Mouse (Mus musculus) liver, postnatal 0 days (tissue): ENCODE data around the gene Ptk7. TPM values are rescaled to one million over a fixed set of nuclear protein-coding genes. Genes with fewer than 3 reads are reported as not detected.

Source experiments
- ATAC-seq: fragments of 200-750 bp; cut with Nextera tagmentation; 2 replicates; pipeline ENCODE4 v1.8.0; 2017; ENCODE audit warnings: mild to moderate bottlenecking, moderate library complexity
- DNase-seq: peaks from one replicate; pipeline ENCODE4 v3.0.0-alpha.2; 2016
- H3K27ac ChIP-seq: fragments of 300-500 bp; sonication (generic); 2 replicates; pipeline ENCODE4 v1.5.1; 2014; ENCODE audit warnings: antibody characterized with exemption, moderate library complexity, mild to moderate bottlenecking, low read depth
- H3K27me3 ChIP-seq: fragments of 300-500 bp; sonication (generic); 2 replicates; pipeline ENCODE4 v1.6.1; 2014; ENCODE audit warnings: low read length, control low read depth, mixed read lengths; ENCODE audit not compliant: insufficient read depth
- H3K36me3 ChIP-seq: fragments of 300-500 bp; sonication (generic); replicated peaks from 2 replicates; pipeline ENCODE4 v1.6.1; 2014; ENCODE audit warnings: mild to moderate bottlenecking, control low read depth, low read length, moderate library complexity, mixed read lengths; ENCODE audit not compliant: insufficient read depth
- H3K4me1 ChIP-seq: fragments of 300-500 bp; sonication (generic); 2 replicates; pipeline ENCODE4 v1.6.1; 2014; ENCODE audit warnings: antibody characterized with exemption, mild to moderate bottlenecking, control low read depth; ENCODE audit not compliant: insufficient read depth
- H3K4me2 ChIP-seq: fragments of 300-500 bp; sonication (generic); 2 replicates; pipeline ENCODE4 v1.6.1; 2014; ENCODE audit warnings: low read depth, mild to moderate bottlenecking, low read length, moderate library complexity, mixed read lengths
- H3K4me3 ChIP-seq: fragments of 300-500 bp; sonication (generic); 2 replicates; pipeline ENCODE4 v1.5.1; 2014; ENCODE audit warnings: low read depth, low read length
- H3K9ac ChIP-seq: fragments of 300-500 bp; sonication (generic); replicated peaks from 2 replicates; pipeline ENCODE4 v1.6.1; 2014; ENCODE audit warnings: mild to moderate bottlenecking, moderate library complexity
- H3K9me3 ChIP-seq: fragments of 300-500 bp; sonication (generic); 2 replicates; pipeline ENCODE4 v1.6.1; 2016; ENCODE audit warnings: mild to moderate bottlenecking, control low read depth, low read length, mixed read lengths
- CTCF ChIP-seq: sonication (generic); IDR thresholded peaks from 2 replicates; pipeline ENCODE4 v1.5.1; 2016; ENCODE audit warnings: antibody characterized with exemption, low read depth
- EP300 ChIP-seq: IDR thresholded peaks from 2 replicates; pipeline ENCODE4 v1.6.1; 2016; ENCODE audit warnings: antibody characterized with exemption, low read depth, mild to moderate bottlenecking
- WGBS: fragments of 180-500 bp; shearing (Covaris S2); extraction: QIAGEN DNeasy Blood & Tissue Kit; methylation state at CpG from one replicate; pipeline ENCODE4 v1.1.7; 2014; ENCODE audit not compliant: insufficient replicate concordance; 5-methylcytosine and 5-hydroxymethylcytosine counted together
- polyA plus RNA-seq: library from polyadenylated mRNA; unstranded; fragments of >200 nt; fragmentation: Nextera tagmentation; extraction: Ambion mirVana; gene quantifications from 2 replicates; pipeline ENCODE4 v1.2.1, GENCODE M21; 2015

Gene Ptk7
- polyA plus RNA-seq, 1 experiment from 2014 or later, result 3.5 TPM

DNA sequence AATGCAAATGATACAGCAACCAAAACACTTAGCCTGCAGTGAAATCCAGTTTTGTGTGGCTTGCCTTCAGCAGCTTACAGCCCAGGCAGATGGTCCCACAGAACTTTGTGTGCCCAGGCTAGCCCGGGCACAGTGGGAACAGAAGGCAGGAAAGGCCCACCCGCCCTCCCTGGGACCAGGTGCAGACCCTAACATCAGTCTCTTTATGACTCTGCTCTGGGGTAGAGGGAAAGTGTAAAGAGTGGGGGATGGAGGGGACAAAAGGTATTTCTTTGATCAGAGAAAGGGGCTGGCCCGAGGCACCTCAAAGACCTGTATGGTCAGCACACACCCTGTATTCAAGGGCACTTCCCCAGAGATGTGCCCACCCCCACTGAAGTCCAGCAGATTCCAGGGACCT lies 16.1 kb downstream of the Ptk7 start:
- Histone ChIP-seq H3K9ac (no peak overlapping the region), H3K4me2 (no peak overlapping the region), H3K9me3 (no peaks in the 10 kb centered on the region), H3K4me3 (no peak overlapping the region), H3K27ac (no peak overlapping the region), H3K36me3 (no peaks in the 10 kb centered on the region), H3K27me3 (no peaks in the 10 kb centered on the region), H3K4me1 (peaks cover 6% of the 10 kb centered on the region)
- ATAC-seq (no peak), DNase-seq (no peak)
- TF ChIP-seq EP300 (no peak), CTCF (no peak)
- 73% methylated on average over 3 of the region's 3 CpGs for WGBS

DNA sequence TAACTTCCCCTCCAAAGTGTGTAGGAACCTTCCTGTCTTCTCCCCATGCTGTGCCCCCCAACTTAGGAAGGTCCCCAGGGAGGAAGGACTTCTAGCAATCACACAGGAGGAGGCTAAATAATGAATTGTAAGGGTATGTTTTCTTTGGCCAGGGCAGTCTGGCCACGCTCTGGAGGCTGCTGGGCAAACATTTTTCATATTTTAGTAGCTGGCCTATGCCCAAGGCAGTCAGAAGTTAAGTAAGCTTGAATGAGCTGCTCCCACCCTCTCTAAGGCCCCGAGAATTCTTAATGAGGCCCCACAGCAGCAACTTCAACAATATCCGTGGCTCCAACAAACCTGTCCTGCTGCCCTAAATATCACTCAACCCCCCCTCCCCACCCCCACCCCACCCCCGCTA lies 16.5 kb downstream of the Ptk7 start:
- Histone ChIP-seq H3K4me3 (no peak overlapping the region), H3K4me2 (no peak overlapping the region), H3K27me3 (no peaks in the 10 kb centered on the region), H3K9me3 (no peaks in the 10 kb centered on the region), H3K4me1 (peaks cover 6% of the 10 kb centered on the region), H3K9ac (no peak overlapping the region), H3K36me3 (no peaks in the 10 kb centered on the region), H3K27ac (no peak overlapping the region)
- no peak for TF ChIP-seq EP300
- no peak for TF ChIP-seq CTCF
- WGBS, result 43% methylated on average over 4 of the region's 4 CpGs
- no peak for DNase-seq
- ATAC-seq, result no peak

GRCm38 (mm10) chr17:46612189-46612588 lies 17.1 kb downstream of the Ptk7 start:
- peaks cover 6% of the 10 kb centered on the region for H3K4me1 ChIP-seq
- no peak for TF ChIP-seq EP300
- TF ChIP-seq CTCF, result no peak
- no peaks in the 10 kb centered on the region for H3K9me3 ChIP-seq
- no peak overlapping the region for H3K27ac ChIP-seq
- no peak overlapping the region for H3K4me2 ChIP-seq
- DNase-seq (no peak), ATAC-seq (no peak)
- no peaks in the 10 kb centered on the region for H3K27me3 ChIP-seq
- H3K36me3 ChIP-seq, result no peaks in the 10 kb centered on the region
- WGBS, result 62% methylated on average over 2 of the region's 2 CpGs
- H3K4me3 ChIP-seq, result no peak overlapping the region
- H3K9ac ChIP-seq, result no peak overlapping the region

- H3K9ac ChIP-seq, result no peak overlapping the region
- 87% methylated on average over 6 of the region's 6 CpGs for WGBS
- H3K36me3 ChIP-seq, result no peaks in the 10 kb centered on the region
- peaks cover 6% of the 10 kb centered on the region for H3K4me1 ChIP-seq
- H3K9me3 ChIP-seq, result no peaks in the 10 kb centered on the region
- no peak for DNase-seq
- H3K27me3 ChIP-seq, result no peaks in the 10 kb centered on the region
- H3K27ac ChIP-seq, result no peak overlapping the region
- H3K4me3 ChIP-seq, result no peak overlapping the region
- H3K4me2 ChIP-seq, result no peak overlapping the region
- TF ChIP-seq CTCF (no peak), EP300 (no peak)
- no peak for ATAC-seq
These were observed 18.0 kb downstream of the Ptk7 start for GRCm38 (mm10) chr17:46611316-46611715.

GRCm38 (mm10) chr17:46609721-46610514 lies 19.4 kb downstream of the Ptk7 start:
- no peak for TF ChIP-seq CTCF
- TF ChIP-seq EP300, result no peak
- Histone ChIP-seq H3K4me2 (peak overlapping the region; percentile 55), H3K9ac (no peak overlapping the region), H3K4me1 (peaks cover 6% of the 10 kb centered on the region), H3K4me3 (no peak overlapping the region), H3K36me3 (no peaks in the 10 kb centered on the region), H3K27me3 (no peaks in the 10 kb centered on the region), H3K27ac (no peak overlapping the region), H3K9me3 (no peaks in the 10 kb centered on the region)
- ATAC-seq, result no peak
- DNase-seq, result peak; percentile 32
- WGBS, result 41% methylated on average over 15 of the region's 15 CpGs

DNA sequence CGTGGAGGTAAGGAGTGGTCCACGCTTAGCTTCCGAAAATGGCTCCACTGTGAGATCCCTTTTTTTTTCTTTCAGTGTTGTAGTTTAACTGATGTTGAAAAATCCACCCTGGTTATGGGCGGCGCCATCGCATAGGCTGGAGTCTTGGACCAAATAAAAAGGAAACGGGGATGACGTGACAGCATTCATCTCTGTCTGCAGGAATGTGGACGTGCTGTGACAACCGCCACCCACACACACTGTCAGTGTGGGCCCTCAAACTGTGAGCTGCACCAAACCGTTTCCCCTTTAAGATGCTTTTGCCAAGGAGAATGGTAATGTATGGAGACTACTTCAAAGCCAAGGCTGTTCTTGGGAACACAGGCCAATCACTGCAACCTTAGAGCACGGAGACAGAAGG lies 23.3 kb downstream of the Ptk7 start:
- 80% methylated on average over 12 of the region's 12 CpGs for WGBS
- no peak overlapping the region for H3K4me2 ChIP-seq
- no peaks in the 10 kb centered on the region for H3K9me3 ChIP-seq
- no peaks in the 10 kb centered on the region for H3K36me3 ChIP-seq
- H3K27ac ChIP-seq, result no peak overlapping the region
- ATAC-seq (no peak), DNase-seq (no peak)
- H3K27me3 ChIP-seq, result no peaks in the 10 kb centered on the region
- TF ChIP-seq CTCF (no peak), EP300 (no peak)
- H3K9ac ChIP-seq, result no peak overlapping the region
- H3K4me1 ChIP-seq, result peaks cover 3% of the 10 kb centered on the region; the same call in 1 of the 2 replicates
- H3K4me3 ChIP-seq, result no peak overlapping the region
